Mouse (Mus musculus) lung, embryonic 14.5 days (tissue): Measurements from ENCODE around the gene Maml3. TPM values are rescaled to one million over a fixed set of nuclear protein-coding genes. Genes with fewer than 3 reads are reported as not detected.

Experiments used
- ATAC-seq: fragments of 200-750 bp; cut with Nextera tagmentation; 2 replicates; pipeline ENCODE4 v1.8.0; 2017; ENCODE audit warnings: mild to moderate bottlenecking, moderate TSS enrichment, moderate library complexity; ENCODE audit not compliant: insufficient read depth
- DNase-seq: peaks from one replicate; pipeline ENCODE4 v3.0.0-alpha.2; 2015
- H3K27ac ChIP-seq: fragments of 300-500 bp; sonication (generic); 2 replicates; pipeline ENCODE4 v1.5.1; 2014; ENCODE audit warnings: low read depth, mild to moderate bottlenecking, moderate library complexity
- H3K27me3 ChIP-seq: fragments of 300-500 bp; sonication (generic); 2 replicates; pipeline ENCODE4 v1.6.1; 2014; ENCODE audit warnings: low read length, control low read depth; ENCODE audit not compliant: insufficient read depth
- H3K36me3 ChIP-seq: fragments of 300-500 bp; sonication (generic); 2 replicates; pipeline ENCODE4 v1.6.1; 2014; ENCODE audit warnings: control low read depth; ENCODE audit not compliant: insufficient read depth
- H3K4me1 ChIP-seq: fragments of 300-500 bp; sonication (generic); 2 replicates; pipeline ENCODE4 v1.6.1; 2014; ENCODE audit warnings: antibody characterized with exemption, control low read depth; ENCODE audit not compliant: insufficient read depth
- H3K4me2 ChIP-seq: fragments of 300-500 bp; sonication (generic); 2 replicates; pipeline ENCODE4 v1.6.1; 2014; ENCODE audit warnings: mild to moderate bottlenecking
- H3K4me3 ChIP-seq: fragments of 300-500 bp; sonication (generic); 2 replicates; pipeline ENCODE4 v1.5.1; 2014; ENCODE audit warnings: low read depth, low read length
- H3K9ac ChIP-seq: fragments of 300-500 bp; sonication (generic); 2 replicates; pipeline ENCODE4 v1.6.1; 2014
- H3K9me3 ChIP-seq: fragments of 300-500 bp; sonication (generic); 2 replicates; pipeline ENCODE4 v1.6.1; 2016; ENCODE audit warnings: low read depth, low read length, control low read depth
- CTCF ChIP-seq: IDR thresholded peaks from 2 replicates; pipeline ENCODE4 v1.5.1; 2016; ENCODE audit warnings: antibody characterized with exemption, low read depth
- WGBS: fragments of 180-500 bp; shearing (Covaris S2); extraction: QIAGEN DNeasy Blood & Tissue Kit; methylation state at CpG from one replicate; pipeline ENCODE4 v1.1.7; 2014; 5-methylcytosine and 5-hydroxymethylcytosine counted together
- polyA plus RNA-seq: library from polyadenylated mRNA; unstranded; fragments of >200 nt; fragmentation: Nextera tagmentation; extraction: Ambion mirVana; gene quantifications from 2 replicates; pipeline ENCODE4 v1.2.1, GENCODE M21; 2014

Gene Maml3
- polyA plus RNA-seq, 1 experiment from 2014 or later: 9.1 TPM

- no peak for TF ChIP-seq CTCF
- Histone ChIP-seq H3K4me3 (no peak overlapping the region), H3K36me3 (no peaks in the 10 kb centered on the region), H3K9ac (no peak overlapping the region), H3K27ac (no peak overlapping the region), H3K4me1 (peaks cover 14% of the 10 kb centered on the region; the same call in 1 of the 2 replicates), H3K9me3 (no peaks in the 10 kb centered on the region), H3K27me3 (no peaks in the 10 kb centered on the region), H3K4me2 (no peak overlapping the region)
- DNase-seq (no peak), ATAC-seq (no peak)
- WGBS: 54% methylated on average over 9 of the region's 9 CpGs
Observed at GRCm38 (mm10) chr3:51878577-51878976, 226.3 kb downstream of the Maml3 start.

GRCm38 (mm10) chr3:51876729-51877128 is 228.1 kb downstream of the Maml3 start:
- Histone ChIP-seq H3K36me3 (no peaks in the 10 kb centered on the region), H3K9ac (no peak overlapping the region), H3K4me2 (no peak overlapping the region), H3K4me1 (peaks cover 8% of the 10 kb centered on the region; the same call in 1 of the 2 replicates), H3K9me3 (no peaks in the 10 kb centered on the region), H3K27me3 (no peaks in the 10 kb centered on the region), H3K4me3 (no peak overlapping the region), H3K27ac (no peak overlapping the region)
- no peak for TF ChIP-seq CTCF
- no peak for DNase-seq
- 73% methylated on average over 9 of the region's 9 CpGs for WGBS
- no peak for ATAC-seq

GRCm38 (mm10) chr3:51875629-51876028 is 229.2 kb downstream of the Maml3 start:
- DNase-seq: no peak
- H3K27ac ChIP-seq: no peak overlapping the region
- H3K9ac ChIP-seq: no peak overlapping the region
- ATAC-seq: no peak
- TF ChIP-seq CTCF: no peak
- 80% methylated on average over 4 of the region's 4 CpGs for WGBS
- H3K4me2 ChIP-seq: no peak overlapping the region
- H3K4me3 ChIP-seq: no peak overlapping the region
- H3K9me3 ChIP-seq: no peaks in the 10 kb centered on the region
- no peaks in the 10 kb centered on the region for H3K36me3 ChIP-seq
- H3K4me1 ChIP-seq: peaks cover 7% of the 10 kb centered on the region; the same call in 1 of the 2 replicates
- H3K27me3 ChIP-seq: no peaks in the 10 kb centered on the region

GRCm38 (mm10) chr3:51874252-51874651 is 230.6 kb downstream of the Maml3 start:
- Histone ChIP-seq H3K27me3 (no peaks in the 10 kb centered on the region), H3K27ac (no peak overlapping the region), H3K9ac (no peak overlapping the region), H3K4me2 (no peak overlapping the region), H3K9me3 (no peaks in the 10 kb centered on the region), H3K4me3 (no peak overlapping the region), H3K4me1 (peaks cover 12% of the 10 kb centered on the region), H3K36me3 (no peaks in the 10 kb centered on the region)
- WGBS: 31% methylated on average over 3 of the region's 3 CpGs
- DNase-seq (peak; percentile 78), ATAC-seq (0 out of 2 replicates have a peak, but pooled peaks have one; percentile 47)
- no peak for TF ChIP-seq CTCF

GRCm38 (mm10) chr3:51872771-51873170 is 232.1 kb downstream of the Maml3 start:
- no peak overlapping the region for H3K4me3 ChIP-seq
- H3K9me3 ChIP-seq: no peaks in the 10 kb centered on the region
- no peak for TF ChIP-seq CTCF
- no peak overlapping the region for H3K9ac ChIP-seq
- 66% methylated on average over 4 of the region's 4 CpGs for WGBS
- no peaks in the 10 kb centered on the region for H3K36me3 ChIP-seq
- DNase-seq: no peak
- H3K27me3 ChIP-seq: no peaks in the 10 kb centered on the region
- no peak for ATAC-seq
- peaks cover 22% of the 10 kb centered on the region for H3K4me1 ChIP-seq
- no peak overlapping the region for H3K4me2 ChIP-seq
- no peak overlapping the region for H3K27ac ChIP-seq

GRCm38 (mm10) chr3:51871346-51871745 is 233.5 kb downstream of the Maml3 start:
- 73% methylated on average over 4 of the region's 4 CpGs for WGBS
- DNase-seq: no peak
- H3K4me2 ChIP-seq: no peak overlapping the region
- peaks cover 22% of the 10 kb centered on the region for H3K4me1 ChIP-seq
- TF ChIP-seq CTCF: no peak
- H3K9ac ChIP-seq: no peak overlapping the region
- no peaks in the 10 kb centered on the region for H3K36me3 ChIP-seq
- no peak for ATAC-seq
- H3K9me3 ChIP-seq: no peaks in the 10 kb centered on the region
- no peak overlapping the region for H3K4me3 ChIP-seq
- no peak overlapping the region for H3K27ac ChIP-seq
- no peaks in the 10 kb centered on the region for H3K27me3 ChIP-seq

GRCm38 (mm10) chr3:51869980-51870379 is 234.9 kb downstream of the Maml3 start:
- Histone ChIP-seq H3K4me1 (peaks cover 22% of the 10 kb centered on the region), H3K27ac (no peak overlapping the region), H3K4me2 (no peak overlapping the region), H3K36me3 (no peaks in the 10 kb centered on the region), H3K9ac (no peak overlapping the region), H3K4me3 (no peak overlapping the region), H3K27me3 (no peaks in the 10 kb centered on the region), H3K9me3 (no peaks in the 10 kb centered on the region)
- TF ChIP-seq CTCF: no peak
- no peak for DNase-seq
- no peak for ATAC-seq
- 62% methylated on average over 6 of the region's 6 CpGs for WGBS

GRCm38 (mm10) chr3:51868857-51869256 is 236.0 kb downstream of the Maml3 start:
- Histone ChIP-seq H3K4me2 (peak overlapping the region; percentile 18; the same call in 1 of the 2 replicates), H3K27ac (peak overlapping the region; percentile 37), H3K27me3 (no peaks in the 10 kb centered on the region), H3K4me1 (peaks cover 19% of the 10 kb centered on the region), H3K4me3 (no peak overlapping the region), H3K36me3 (no peaks in the 10 kb centered on the region), H3K9ac (no peak overlapping the region), H3K9me3 (no peaks in the 10 kb centered on the region)
- no peak for TF ChIP-seq CTCF
- ATAC-seq: peak; percentile 64; the same call in 1 of the 2 replicates
- WGBS: 2% methylated on average over 5 of the region's 5 CpGs
- DNase-seq: peak; percentile 73
